Mouse (Mus musculus): Measurements from ENCODE around the gene Grm8.
A peak's percentile ranks its signal among the peaks of the same experiment; 100 is the strongest.

Grm8 gene

GRCm38 (mm10) chr6:28135001-28135401 lies at the start of gene Grm8:
Gene Grm8, minus strand, starts transcription at chr6:28135178.
- no peak for DNase-seq (ENCODE audit: low read depth in 2 of 2, low spot score in 2 of 2)

GRCm38 (mm10) chr6:28169851-28170539 lies 35.0 kb upstream of the Grm8 start:
- DNase-seq (ENCODE audit: low read depth in 2 of 2, low spot score in 2 of 2) = no peak

GRCm38 (mm10) chr6:28160399-28160798 lies 25.4 kb upstream of the Grm8 start:
- no peak for DNase-seq (ENCODE audit: low read depth in 2 of 2, low spot score in 2 of 2)

- DNase-seq (ENCODE audit: low read depth in 2 of 2, low spot score in 2 of 2) = no peak
These were observed 11.5 kb upstream of the Grm8 start for GRCm38 (mm10) chr6:28146445-28146844.

- DNase-seq (ENCODE audit: low read depth in 2 of 2, low spot score in 2 of 2) = no peak
These were observed 7.4 kb upstream of the Grm8 start for GRCm38 (mm10) chr6:28142332-28142731.

- DNase-seq (ENCODE audit: low read depth in 2 of 2, low spot score in 2 of 2) = peak; percentile 11 to 46
These were observed 644 bp upstream of the Grm8 start for GRCm38 (mm10) chr6:28135411-28136233.

- no peak for DNase-seq (ENCODE audit: low read depth in 2 of 2, low spot score in 2 of 2)
These were observed 652 bp downstream of the Grm8 start for GRCm38 (mm10) chr6:28134251-28134801.

GRCm38 (mm10) chr6:28133206-28134063 lies 1.5 kb downstream of the Grm8 start:
- DNase-seq (ENCODE audit: low read depth in 2 of 2, low spot score in 2 of 2) = no peak

- no peak for DNase-seq (ENCODE audit: low read depth in 2 of 2, low spot score in 2 of 2)
These were observed 2.9 kb downstream of the Grm8 start for GRCm38 (mm10) chr6:28132056-28132455.

GRCm38 (mm10) chr6:28128871-28129270 lies 6.1 kb downstream of the Grm8 start:
- no peak for DNase-seq (ENCODE audit: low read depth in 2 of 2, low spot score in 2 of 2)

GRCm38 (mm10) chr6:28115519-28115918 lies 19.5 kb downstream of the Grm8 start:
- DNase-seq (ENCODE audit: low read depth in 2 of 2, low spot score in 2 of 2) = no peak

GRCm38 (mm10) chr6:28114916-28115315 lies 20.1 kb downstream of the Grm8 start:
- DNase-seq (ENCODE audit: low read depth in 2 of 2, low spot score in 2 of 2) = no peak

- no peak for DNase-seq (ENCODE audit: low read depth in 2 of 2, low spot score in 2 of 2)
These were observed 23.4 kb downstream of the Grm8 start for GRCm38 (mm10) chr6:28111551-28111950.

- DNase-seq (ENCODE audit: low read depth in 2 of 2, low spot score in 2 of 2) = no peak
These were observed 32.2 kb downstream of the Grm8 start for GRCm38 (mm10) chr6:28102608-28103316.

GRCm38 (mm10) chr6:28100001-28100400 lies 35.0 kb downstream of the Grm8 start:
- no peak for DNase-seq (ENCODE audit: low read depth in 2 of 2, low spot score in 2 of 2)

GRCm38 (mm10) chr6:28092511-28092910 lies 42.5 kb downstream of the Grm8 start:
- DNase-seq (ENCODE audit: low read depth in 2 of 2, low spot score in 2 of 2) = no peak

GRCm38 (mm10) chr6:28091836-28092235 lies 43.1 kb downstream of the Grm8 start:
- DNase-seq (ENCODE audit: low read depth in 2 of 2, low spot score in 2 of 2) = no peak

GRCm38 (mm10) chr6:28090981-28091380 lies 44.0 kb downstream of the Grm8 start:
- no peak for DNase-seq (ENCODE audit: low read depth in 2 of 2, low spot score in 2 of 2)

- no peak for DNase-seq (ENCODE audit: low read depth in 2 of 2, low spot score in 2 of 2)
These were observed 59.4 kb downstream of the Grm8 start for GRCm38 (mm10) chr6:28075534-28075933.

GRCm38 (mm10) chr6:28074470-28074869 lies 60.5 kb downstream of the Grm8 start:
- DNase-seq (ENCODE audit: low read depth in 2 of 2, low spot score in 2 of 2) = no peak

GRCm38 (mm10) chr6:28051966-28052365 lies 83.0 kb downstream of the Grm8 start:
- no peak for DNase-seq (ENCODE audit: low read depth in 2 of 2, low spot score in 2 of 2)
